Mouse (Mus musculus) adrenal gland, postnatal 4 days (tissue): ENCODE data around the gene Maml2. TPM values are rescaled to one million over a fixed set of nuclear protein-coding genes. Genes with fewer than 3 reads are reported as not detected.

Experiments used
- DNase-seq, 2 experiments: peaks; one replicate each; pipeline ENCODE4 v3.0.0; 2021 to 2022; ENCODE audit warnings: low spot score in 2 of 2, mixed read lengths in 2 of 2
- total RNA-seq, 2 experiments: library from RNA; stranded (reverse); gene quantifications; 2 replicates each; pipeline ENCODE4 v1.2.3; 2021

The Maml2 gene
- total RNA-seq, 2 experiments from 2014 or later: 11.5 to 14.1 TPM

DNA sequence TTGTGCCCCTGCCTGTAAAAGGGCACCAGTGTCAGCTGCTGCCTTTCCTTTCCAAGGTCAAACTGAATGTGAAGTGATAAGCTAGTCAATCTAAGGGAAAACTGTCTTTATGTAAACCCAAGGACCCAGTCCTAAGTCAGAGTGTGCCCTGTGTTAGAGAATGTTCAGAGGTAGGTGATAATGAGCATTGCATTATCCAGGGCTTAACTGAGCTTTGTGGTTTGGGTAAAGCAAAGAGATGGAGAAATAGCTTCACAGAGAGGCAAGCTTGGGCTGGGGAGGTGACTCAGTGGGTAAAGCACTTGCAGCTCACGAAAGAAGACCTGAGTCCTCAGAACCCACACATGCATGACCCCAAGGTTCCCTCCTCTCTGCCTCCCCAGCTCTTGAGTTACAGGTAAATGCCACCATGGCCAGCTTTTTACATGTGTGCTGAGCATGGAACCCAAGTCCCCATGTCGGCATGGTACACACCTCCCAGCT, 367.8 kb downstream of the Maml2 start:
- DNase-seq: no peak

- DNase-seq: no peak
These were observed 370.2 kb downstream of the Maml2 start for GRCm38 (mm10) chr9:13667955-13668354.

- no peak for DNase-seq
These were observed 371.0 kb downstream of the Maml2 start for GRCm38 (mm10) chr9:13668742-13669141.

DNA sequence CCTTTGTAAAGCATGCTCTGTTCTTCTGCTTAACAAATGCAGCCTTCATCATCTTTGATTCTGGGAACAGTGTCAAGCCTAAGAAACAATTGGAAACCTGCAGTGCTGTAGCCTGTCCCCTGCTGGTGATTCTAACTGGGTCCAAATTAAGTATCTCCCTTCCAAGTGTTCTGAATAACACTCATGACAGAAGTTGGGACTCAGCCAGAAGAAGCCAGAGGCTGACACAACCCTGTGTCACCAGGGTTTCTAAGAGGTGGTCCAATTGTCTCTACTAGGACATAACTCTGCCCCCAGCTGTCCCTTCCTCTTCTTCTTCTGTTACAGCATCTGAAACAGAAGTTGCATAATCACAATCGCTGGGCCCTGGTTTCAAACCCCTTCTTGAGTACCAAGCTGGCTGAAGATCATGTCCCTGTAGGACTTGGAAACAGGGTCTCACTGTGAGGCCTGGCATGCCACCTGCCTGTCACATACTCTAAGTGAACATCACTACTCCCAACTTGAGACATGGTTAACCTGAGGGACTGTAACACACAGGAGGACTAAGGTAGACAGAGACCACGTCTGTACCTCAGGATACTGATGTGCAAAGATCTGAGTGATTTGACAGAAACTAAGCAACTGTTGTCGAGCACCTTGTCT, 373.5 kb downstream of the Maml2 start:
- no peak for DNase-seq

GRCm38 (mm10) chr9:13673304-13673703, 375.5 kb downstream of the Maml2 start:
- no peak for DNase-seq

DNA sequence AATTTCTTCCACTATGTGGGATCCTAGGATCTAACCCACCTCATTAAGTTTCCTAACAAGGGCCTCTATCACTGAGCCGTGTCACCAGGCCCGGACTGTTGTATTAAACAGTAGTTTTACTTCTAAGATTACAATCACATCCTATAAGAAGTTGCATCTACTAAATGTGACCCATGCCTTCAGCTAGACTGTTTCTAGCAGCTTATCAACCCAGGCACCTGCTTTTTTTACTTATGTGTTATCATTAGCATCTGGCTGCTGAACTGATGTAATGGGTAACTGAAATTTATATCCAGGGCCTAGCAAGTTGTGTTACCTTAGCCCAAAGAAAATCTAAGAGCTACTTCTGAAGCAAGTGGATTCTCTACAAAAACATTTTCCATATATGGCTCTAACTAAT, 380.3 kb downstream of the Maml2 start:
- no peak for DNase-seq

DNA sequence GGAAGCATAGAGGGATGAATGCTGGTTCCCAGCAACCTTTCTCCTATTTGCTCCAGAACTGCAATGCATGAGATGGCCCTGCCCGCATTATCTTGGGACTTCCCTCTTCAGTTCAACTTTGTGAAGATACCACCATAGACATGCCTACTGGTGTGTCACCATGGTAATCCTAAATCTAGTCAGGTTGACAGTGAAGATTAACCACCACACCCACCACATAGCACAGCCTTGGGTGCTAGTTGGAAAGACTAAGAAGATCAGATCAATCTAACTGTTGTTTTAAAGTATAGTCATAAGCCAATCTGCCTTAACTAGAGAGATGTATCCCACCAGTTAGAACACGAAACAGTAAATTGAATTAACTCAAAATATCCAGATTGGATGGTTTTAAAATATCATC, 381.9 kb downstream of the Maml2 start:
- no peak for DNase-seq

GRCm38 (mm10) chr9:13681147-13681546, 383.4 kb downstream of the Maml2 start:
- no peak for DNase-seq

DNA sequence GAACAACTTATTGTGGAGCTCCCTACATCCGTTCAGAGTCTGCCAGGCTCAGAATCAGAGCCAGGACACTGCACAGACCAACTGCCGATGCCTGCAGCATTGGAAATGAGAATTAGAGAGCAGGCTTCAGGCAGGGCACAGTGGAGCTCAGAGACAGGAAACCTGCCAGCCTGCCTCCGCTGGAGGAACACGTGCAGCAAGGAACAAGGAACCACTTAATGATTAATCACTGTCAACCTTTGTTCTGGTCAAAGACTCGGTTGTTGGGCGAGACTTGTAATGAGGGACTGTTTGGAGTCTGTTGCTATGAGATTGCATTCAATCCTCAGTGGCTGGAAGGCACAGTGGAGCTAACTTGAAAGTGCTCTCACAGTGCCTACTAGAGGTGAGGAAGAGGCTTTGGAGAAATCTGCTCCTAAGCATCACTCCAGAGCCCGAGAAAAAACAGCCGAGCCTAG, 383.9 kb downstream of the Maml2 start:
- no peak for DNase-seq

DNA sequence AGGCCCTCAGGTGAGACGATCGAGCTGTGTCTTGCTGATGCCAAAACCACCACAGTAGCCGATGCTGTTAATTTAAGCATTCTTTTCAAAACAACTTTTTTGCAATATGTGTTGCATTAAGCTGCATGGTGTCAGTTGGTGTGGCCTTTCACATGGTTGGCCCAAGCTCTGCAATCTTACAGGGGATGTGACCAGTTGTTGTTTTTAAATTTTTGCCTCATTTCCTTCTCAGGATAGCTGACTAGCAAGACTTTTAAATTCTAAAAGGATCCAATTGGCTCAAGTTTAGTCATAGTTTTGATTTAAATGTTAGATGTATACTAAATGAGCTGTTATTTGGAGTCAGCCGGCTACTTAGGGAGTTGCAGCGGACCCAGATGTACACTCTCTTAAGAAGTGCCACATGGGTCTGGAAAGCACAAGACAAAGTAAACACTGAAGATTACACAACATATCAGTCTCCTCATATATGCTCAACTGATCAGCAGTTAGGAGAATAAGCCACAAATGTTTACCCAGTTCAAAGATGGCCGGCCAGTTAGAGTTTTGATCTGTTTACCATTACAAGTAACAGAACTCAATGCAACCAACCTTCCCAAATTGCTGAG, 386.7 kb downstream of the Maml2 start:
- no peak for DNase-seq

- no peak for DNase-seq
These were observed 389.4 kb downstream of the Maml2 start for GRCm38 (mm10) chr9:13686977-13687659.

DNA sequence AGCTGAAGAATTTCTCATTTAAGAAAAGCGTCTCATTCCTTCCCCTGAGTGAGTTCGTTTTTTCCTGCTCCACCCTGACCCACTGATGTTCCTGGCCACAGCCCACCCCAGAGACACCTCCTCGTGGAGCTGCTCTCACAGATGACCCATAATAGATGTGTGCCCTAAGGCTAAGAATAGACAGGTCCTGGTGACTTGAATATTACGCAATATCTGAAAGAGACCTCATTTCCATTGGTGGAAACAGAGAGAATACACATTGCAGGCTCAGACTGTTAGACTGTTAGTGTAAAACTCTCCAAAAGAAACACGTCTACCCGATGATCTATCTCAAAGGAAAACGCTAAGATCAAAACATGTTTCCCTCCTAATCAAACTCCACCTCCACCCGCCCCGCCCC, 391.2 kb downstream of the Maml2 start:
- DNase-seq: no peak

DNA sequence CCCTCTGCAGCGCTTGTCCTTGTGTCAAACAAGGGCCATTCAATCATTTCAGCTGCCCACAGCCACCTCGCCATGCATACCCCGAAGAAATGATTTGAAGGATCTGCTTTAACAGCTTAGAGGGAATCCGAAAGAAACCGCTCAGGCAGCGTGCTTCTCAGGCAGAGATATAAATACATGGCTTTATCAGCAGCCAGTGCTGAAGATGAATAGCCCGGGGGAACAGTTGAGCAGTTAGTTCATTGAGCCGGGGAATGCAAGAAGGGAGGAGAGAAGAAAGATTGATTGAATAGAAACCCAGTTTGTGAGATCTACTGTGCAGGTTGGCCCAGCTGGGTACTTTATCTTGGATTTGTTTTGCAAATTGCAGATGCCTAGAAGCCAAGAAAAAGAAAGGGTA, 392.6 kb downstream of the Maml2 start:
- DNase-seq: no peak

DNA sequence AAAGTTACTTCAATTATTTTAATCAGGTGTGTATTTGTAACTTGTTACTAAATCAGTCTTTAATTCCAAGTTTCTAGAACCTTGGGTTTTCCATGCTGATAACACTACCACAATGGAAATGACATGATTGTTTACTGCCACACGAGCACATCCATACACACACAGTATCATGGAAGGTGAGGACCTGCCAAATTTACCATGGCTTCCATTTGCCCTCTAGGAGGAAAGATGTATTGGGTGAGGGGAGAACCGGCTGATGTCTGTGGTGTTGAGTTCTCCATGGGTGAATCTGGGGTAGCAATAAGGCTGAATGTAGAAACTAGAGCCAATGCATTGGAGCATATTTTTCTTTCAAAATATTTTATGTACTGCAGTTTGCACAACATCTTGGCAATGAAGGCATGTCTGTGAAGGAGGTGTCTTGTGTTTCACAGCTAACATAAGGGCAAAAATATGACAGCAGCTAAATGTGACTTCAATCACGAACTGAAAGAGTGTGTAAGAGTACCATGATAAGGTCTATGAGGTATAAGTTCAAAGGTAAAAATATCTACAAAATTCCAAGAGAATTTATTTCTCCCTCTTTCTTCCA, 396.0 kb downstream of the Maml2 start:
- DNase-seq: no peak

- DNase-seq: no peak
These were observed 396.5 kb downstream of the Maml2 start for GRCm38 (mm10) chr9:13694293-13694692.

DNA sequence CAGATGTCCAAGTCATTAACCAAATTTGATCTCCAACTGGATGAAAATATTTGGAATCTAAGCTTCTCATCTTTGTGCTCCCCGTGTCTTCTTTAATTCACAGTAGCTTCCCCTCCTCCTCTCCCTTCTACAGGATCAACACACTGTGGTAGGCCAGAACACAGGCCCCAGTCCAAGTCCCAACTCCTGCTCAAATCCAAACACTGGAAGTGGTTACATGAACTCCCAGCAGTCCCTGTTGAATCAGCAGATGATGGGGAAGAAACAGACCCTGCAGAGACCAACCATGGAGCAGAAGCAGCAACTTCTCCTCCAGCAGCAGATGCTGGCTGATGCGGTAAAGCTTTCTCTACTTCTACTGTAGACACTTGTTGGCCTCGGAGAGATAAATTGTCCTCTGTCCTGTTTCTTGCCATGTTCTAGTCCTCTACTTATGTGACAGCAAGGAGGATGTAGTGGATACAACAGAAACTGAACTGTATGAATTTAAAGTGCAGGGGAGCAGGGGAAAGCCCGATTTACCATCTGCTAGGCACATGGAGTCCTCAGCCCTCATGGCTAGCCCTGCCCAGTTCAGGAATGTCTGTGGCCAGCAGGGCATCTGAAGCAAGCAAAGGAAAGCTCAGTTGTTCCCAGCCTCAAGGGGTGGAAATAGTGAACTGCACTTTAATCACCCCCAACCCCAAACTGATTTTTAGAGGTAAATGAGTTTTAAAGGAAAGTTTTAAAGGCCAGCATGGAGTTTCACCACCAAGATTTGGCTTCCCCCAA, 399.5 kb downstream of the Maml2 start:
- no peak for DNase-seq

GRCm38 (mm10) chr9:13697869-13698268, 400.1 kb downstream of the Maml2 start:
- no peak for DNase-seq

GRCm38 (mm10) chr9:13699061-13699780, 401.5 kb downstream of the Maml2 start:
- no peak for DNase-seq

GRCm38 (mm10) chr9:13699781-13700116, 402.0 kb downstream of the Maml2 start:
- DNase-seq: no peak

GRCm38 (mm10) chr9:13701773-13702172, 404.0 kb downstream of the Maml2 start:
- DNase-seq: no peak

DNA sequence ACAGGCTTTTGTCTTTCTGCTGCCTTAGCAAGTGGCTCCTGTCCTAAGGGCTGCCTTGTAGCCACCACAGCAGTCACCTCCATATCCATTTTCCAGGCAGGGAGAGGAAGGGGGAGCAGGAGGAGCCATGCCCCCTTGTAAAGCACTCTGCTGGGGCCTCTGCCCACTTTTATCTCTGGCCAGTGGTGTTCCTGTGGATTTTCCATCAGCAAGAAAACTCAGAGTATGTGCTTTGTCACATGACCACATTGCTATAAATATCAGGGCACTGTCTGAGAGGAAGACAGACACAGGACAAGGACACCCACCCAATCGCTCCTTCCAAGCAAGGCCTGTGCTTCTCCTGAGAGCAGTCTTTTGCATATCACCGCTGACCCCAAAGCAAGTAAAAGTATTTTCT, 405.3 kb downstream of the Maml2 start:
- DNase-seq: no peak
